Mouse (Mus musculus) liver, adult 2 months (tissue): ENCODE results near the gene Gm28308. TPM values are rescaled to one million over a fixed set of nuclear protein-coding genes. Genes with fewer than 3 reads are reported as not detected.

Experiments
- DNase-seq: peaks from one replicate; pipeline ENCODE4 v3.0.0-alpha.2; 2011; ENCODE audit warnings: low read depth, low spot score; ENCODE audit errors: extremely low read depth
- H3K27ac ChIP-seq: fragments of 200-500 bp; replicated peaks from 2 replicates; pipeline ENCODE4 v1.5.1; 2012; ENCODE audit warnings: low read depth, mild to moderate bottlenecking, control low read depth, inconsistent platforms, low read length; ENCODE audit not compliant: insufficient read depth
- H3K27me3 ChIP-seq: fragments of 200-500 bp; 2 replicates; pipeline ENCODE4 v1.6.1; 2012; ENCODE audit warnings: mild to moderate bottlenecking, moderate library complexity, low read length, inconsistent platforms; ENCODE audit not compliant: control insufficient read depth, insufficient read depth
- H3K36me3 ChIP-seq: fragments of 200-500 bp; 2 replicates; pipeline ENCODE4 v1.6.1; 2012; ENCODE audit warnings: low read length, inconsistent platforms; ENCODE audit not compliant: control insufficient read depth, insufficient read depth
- H3K4me1 ChIP-seq: fragments of 200-500 bp; 2 replicates; pipeline ENCODE4 v1.6.1; 2011; ENCODE audit warnings: low read length; ENCODE audit not compliant: control insufficient read depth, insufficient read depth
- H3K4me3 ChIP-seq: fragments of 200-500 bp; 2 replicates; pipeline ENCODE4 v1.5.1; 2011; ENCODE audit warnings: low read depth, mild to moderate bottlenecking, control low read depth, low read length, moderate library complexity; ENCODE audit not compliant: insufficient read depth
- H3K79me2 ChIP-seq: fragments of 200-500 bp; 2 replicates; pipeline ENCODE4 v1.6.1; 2012; ENCODE audit warnings: inconsistent platforms, mild to moderate bottlenecking, low read length, moderate library complexity; ENCODE audit not compliant: control insufficient read depth, insufficient read depth
- H3K9ac ChIP-seq: fragments of 200-500 bp; 2 replicates; pipeline ENCODE4 v1.6.1; 2012; ENCODE audit warnings: low read depth, mild to moderate bottlenecking, control low read depth, inconsistent platforms, low read length
- CTCF ChIP-seq: fragments of 200-500 bp; IDR thresholded peaks from 2 replicates; pipeline ENCODE4 v1.5.1; 2011; ENCODE audit warnings: low read depth, low read length, control low read depth
- POLR2A ChIP-seq: fragments of 200-500 bp; IDR thresholded peaks from 2 replicates; pipeline ENCODE4 v1.6.1; 2011; ENCODE audit warnings: low read length, control low read depth; ENCODE audit not compliant: insufficient read depth; ENCODE audit errors: extremely low read depth
- WGBS: fragments of 180-500 bp; shearing (Covaris S2); methylation state at CpG from one replicate; pipeline ENCODE4 v1.1.7; 2018; 5-methylcytosine and 5-hydroxymethylcytosine counted together
- polyA plus RNA-seq: library from polyadenylated mRNA; depleted of rRNA; stranded (reverse); fragments of >200 nt; gene quantifications from 2 replicates; pipeline ENCODE4 v1.2.3, GENCODE M21; 2012
- total RNA-seq: library from RNA; depleted of rRNA; stranded (reverse); fragments of >200 nt; gene quantifications from 2 replicates; pipeline ENCODE4 v1.2.3, GENCODE M21; 2014

Gm28308 gene
- total and polyA plus RNA-seq, 2 experiments = not detected

DNA sequence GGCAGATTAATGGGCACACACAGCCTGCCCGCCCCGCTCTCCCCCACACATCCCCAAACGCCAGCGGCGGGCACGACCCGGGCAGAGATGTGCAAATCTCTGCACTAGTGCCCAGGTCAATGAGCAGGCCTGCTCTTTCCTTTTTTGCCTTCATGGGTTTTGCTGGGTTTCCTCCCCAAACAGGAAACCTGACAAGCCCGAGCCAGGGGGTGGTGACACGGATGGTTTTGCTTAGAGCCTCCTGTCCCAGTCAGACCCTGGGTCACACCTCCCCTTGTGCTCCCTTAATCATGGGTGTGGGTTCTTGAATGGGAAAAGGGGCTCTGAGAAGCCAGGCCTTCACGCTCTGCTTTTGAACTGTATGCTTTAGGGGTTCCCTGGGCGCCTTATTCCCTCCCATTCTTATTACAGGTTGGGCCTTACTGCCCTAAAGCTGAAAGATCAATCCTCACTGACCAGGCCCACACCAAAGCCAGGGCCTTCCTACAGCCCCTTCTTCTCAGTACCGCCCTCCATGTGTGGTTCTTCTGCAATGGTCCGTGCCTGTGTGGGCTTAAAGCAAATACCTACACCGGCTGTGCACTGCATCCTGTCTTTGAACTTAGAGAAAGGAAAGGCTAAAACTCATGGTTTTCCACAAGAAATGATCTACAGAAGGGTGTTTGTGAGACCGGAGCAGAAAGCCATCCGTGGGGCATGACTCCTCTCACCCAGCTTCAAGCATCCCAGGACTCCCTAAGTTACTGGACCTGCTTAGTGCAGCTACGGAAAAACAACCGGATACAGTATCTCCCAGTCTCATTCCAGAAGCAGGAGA is 4.1 kb downstream of the Gm28308 start:
- Histone ChIP-seq H3K4me3 (no peak overlapping the region), H3K79me2 (no peaks in the 10 kb centered on the region), H3K4me1 (no peaks in the 10 kb centered on the region; the same call in 1 of the 2 replicates), H3K36me3 (no peaks in the 10 kb centered on the region), H3K27ac (no peak overlapping the region), H3K9ac (no peak overlapping the region), H3K27me3 (peaks cover 43% of the 10 kb centered on the region)
- WGBS = 17% methylated on average over 18 of the region's 18 CpGs
- no peak for TF ChIP-seq POLR2A
- TF ChIP-seq CTCF = no peak
- no peak for DNase-seq

DNA sequence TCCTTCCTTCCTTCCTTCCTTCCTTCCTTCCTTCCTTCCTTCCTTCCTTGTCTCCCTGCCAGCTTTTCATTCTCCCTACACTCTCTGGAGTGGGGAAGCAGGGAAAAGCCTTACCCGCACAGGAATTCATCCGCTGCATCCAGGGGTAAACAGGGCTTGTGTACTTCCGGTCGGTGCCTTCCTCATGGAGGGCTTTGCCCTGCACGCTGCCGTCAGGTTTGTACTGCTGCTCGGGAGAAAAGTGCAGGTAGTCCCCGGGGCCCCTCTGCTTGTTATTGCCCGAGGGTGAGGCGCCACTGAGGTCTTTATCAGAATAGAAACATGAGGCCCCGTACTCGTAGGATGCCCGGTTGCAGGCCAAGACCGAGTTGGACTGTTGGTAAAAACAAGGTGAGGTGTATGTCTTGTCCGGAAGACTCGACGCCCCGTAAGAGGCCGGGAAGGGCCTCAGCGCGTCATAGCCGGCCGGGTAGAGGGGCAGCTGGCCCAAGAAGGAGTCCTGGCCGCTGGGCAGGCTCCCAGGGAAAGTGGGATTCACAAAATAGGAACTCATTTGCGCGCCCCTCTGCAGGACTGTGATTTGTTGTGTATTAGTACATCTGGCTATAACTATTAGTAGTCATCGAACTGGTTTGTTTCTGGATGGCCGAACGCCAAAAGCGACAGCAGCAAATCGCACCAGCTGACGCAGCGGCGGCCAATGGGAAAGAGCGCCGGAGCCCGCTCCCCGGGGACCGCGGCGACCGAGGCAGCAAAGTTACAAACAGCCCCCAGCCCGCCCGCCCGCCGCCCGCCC is 4.9 kb downstream of the Gm28308 start, which contains the start of gene Hoxa6:
TSS of gene Hoxa6 (minus strand) at position 651 of the 796 bp plus-strand sequence.
- Histone ChIP-seq H3K4me1 (no peaks in the 10 kb centered on the region; the same call in 1 of the 2 replicates), H3K27ac (no peak within 1 kb of the TSS), H3K36me3 (no peaks in the 10 kb centered on the region), H3K27me3 (peaks cover 48% of the 10 kb centered on the region), H3K4me3 (no peak within 1 kb of the TSS), H3K9ac (no peak within 1 kb of the TSS), H3K79me2 (no peaks in the 10 kb centered on the region)
- TF ChIP-seq CTCF = no peak
- TF ChIP-seq POLR2A = no peak
- DNase-seq = no peak
- 11% methylated on average over 47 of the region's 47 CpGs for WGBS

DNA sequence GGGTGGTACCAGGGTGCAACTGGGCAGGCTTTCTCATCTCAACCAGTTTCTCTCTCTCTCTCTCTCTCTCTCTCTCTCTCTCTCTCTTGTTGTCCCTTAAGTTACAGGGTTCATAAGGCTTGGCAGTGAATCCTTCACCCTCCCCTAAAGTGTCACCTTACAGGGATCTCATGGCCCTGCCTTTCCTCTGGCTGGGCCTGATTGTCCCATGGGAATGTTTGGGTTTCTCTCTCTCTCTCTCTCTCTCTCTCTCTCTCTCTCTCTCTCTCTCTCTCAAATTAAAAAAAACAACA is 5.5 kb downstream of the Gm28308 start:
- no peaks in the 10 kb centered on the region for H3K36me3 ChIP-seq
- peaks cover 48% of the 10 kb centered on the region for H3K27me3 ChIP-seq
- H3K4me1 ChIP-seq = no peaks in the 10 kb centered on the region; the same call in 1 of the 2 replicates
- DNase-seq = no peak
- no peaks in the 10 kb centered on the region for H3K79me2 ChIP-seq
- no peak overlapping the region for H3K4me3 ChIP-seq
- no peak overlapping the region for H3K27ac ChIP-seq
- H3K9ac ChIP-seq = no peak overlapping the region
- no peak for TF ChIP-seq POLR2A
- no peak for TF ChIP-seq CTCF

DNA sequence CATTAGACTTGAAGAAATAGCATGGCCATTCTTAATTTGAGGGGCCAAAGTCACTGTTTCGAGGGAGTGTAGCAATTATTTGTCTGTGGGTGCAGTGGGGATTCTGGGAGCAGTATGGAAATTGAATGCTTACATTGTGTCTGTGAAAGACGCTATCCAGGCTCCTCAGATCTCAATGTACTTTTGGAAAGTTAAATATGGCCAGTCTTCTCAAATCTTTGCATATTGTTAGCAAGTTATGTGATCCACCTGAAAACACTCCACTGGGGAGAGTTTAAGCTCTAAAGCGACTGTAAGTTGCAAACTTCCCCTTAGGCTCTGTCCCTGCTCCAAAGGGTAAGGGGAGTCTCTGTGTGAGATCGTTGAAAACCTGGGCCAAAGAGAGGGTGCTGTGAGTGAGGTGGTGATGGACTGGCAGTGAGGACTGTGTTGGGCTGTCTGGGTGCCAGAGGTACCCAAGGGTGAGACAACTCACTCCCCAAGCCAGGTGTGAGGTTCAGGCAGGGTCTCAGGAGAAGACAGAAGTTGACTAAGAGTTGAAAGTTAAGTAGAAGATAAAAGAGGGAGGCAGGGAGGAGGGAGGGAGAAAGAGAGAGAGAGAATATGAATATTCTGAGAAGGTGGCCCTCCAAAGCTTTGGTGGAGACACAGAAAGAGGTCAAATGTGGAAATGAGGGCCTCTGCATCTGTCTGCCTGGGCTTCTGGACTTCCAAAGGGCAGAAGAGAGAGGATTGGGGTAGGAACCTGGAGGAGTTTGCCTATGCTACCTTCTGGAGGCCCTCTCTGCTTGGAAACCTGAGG is 6.1 kb downstream of the Gm28308 start:
- Histone ChIP-seq H3K9ac (no peak overlapping the region), H3K4me1 (no peaks in the 10 kb centered on the region; the same call in 1 of the 2 replicates), H3K4me3 (no peak overlapping the region), H3K36me3 (no peaks in the 10 kb centered on the region), H3K27ac (no peak overlapping the region), H3K27me3 (peaks cover 47% of the 10 kb centered on the region), H3K79me2 (no peaks in the 10 kb centered on the region)
- no peak for DNase-seq
- TF ChIP-seq POLR2A = no peak
- no peak for TF ChIP-seq CTCF
- WGBS = 28% methylated on average over 4 of the region's 4 CpGs

DNA sequence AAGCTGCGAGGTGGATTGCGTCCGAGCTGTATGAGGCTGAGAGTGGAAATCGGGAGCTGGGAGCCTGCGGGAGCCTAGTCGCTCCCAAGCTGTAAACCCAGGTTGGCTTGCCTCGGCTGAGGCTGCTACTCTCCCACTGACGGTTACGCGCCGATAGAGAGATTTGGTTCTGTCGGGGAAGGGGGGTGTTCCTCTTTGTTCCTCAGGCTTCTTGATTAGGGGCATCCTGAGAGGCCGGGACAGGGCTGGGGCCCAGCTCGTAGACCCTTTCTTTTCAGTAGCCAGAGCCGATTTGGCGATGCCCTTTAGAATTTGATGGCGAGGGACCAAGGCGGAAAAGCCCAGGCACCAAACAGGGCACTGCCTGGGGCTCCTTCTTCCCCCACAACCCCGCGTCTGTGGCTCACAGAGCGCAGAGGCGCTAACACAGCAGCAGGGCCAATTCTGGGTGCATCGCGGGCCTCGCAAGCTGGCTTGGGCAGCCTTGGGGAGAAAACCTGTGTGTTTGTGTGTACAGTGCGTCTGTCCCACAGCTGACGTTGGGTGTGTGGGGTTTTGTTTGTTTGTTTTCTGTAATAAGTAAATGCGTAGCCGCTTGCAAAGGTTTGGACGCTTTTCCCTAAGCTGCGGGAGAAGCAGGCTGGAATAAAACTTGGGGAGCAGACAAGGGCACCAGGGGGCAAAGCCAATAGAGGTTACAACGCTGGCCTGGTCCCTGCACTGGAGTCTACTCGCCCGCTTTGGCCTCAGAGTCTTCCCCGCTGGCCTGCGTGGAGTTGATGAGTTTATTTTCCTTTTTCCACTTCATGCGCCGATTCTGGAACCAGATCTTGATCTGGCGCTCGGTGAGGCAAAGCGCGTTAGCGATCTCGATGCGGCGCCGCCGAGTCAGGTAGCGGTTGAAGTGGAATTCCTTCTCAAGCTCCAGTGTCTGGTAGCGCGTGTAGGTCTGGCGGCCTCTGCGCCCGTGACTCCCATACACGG is 7.2 kb downstream of the Gm28308 start:
- no peaks in the 10 kb centered on the region for H3K36me3 ChIP-seq
- H3K27ac ChIP-seq = no peak overlapping the region
- no peaks in the 10 kb centered on the region; the same call in 1 of the 2 replicates for H3K4me1 ChIP-seq
- 21% methylated on average over 55 of the region's 55 CpGs for WGBS
- H3K27me3 ChIP-seq = peaks cover 37% of the 10 kb centered on the region
- TF ChIP-seq POLR2A (no peak), CTCF (no peak)
- no peaks in the 10 kb centered on the region for H3K79me2 ChIP-seq
- DNase-seq = no peak
- H3K9ac ChIP-seq = no peak overlapping the region
- H3K4me3 ChIP-seq = no peak overlapping the region
